Mouse (Mus musculus) heart, embryonic 12.5 days (tissue): ENCODE data around the gene Angpt4. TPM values are rescaled to one million over a fixed set of nuclear protein-coding genes. Genes with fewer than 3 reads are reported as not detected.

Source experiments
- ATAC-seq: fragments of 200-750 bp; cut with Nextera tagmentation; 2 replicates; pipeline ENCODE4 v1.8.0; 2017; ENCODE audit warnings: moderate TSS enrichment, moderate library complexity; ENCODE audit not compliant: insufficient number of reproducible peaks, low FRiP score
- H3K27ac ChIP-seq: fragments of 300-500 bp; sonication (generic); 2 replicates; pipeline ENCODE4 v1.5.1; 2016; ENCODE audit warnings: mild to moderate bottlenecking, moderate library complexity; ENCODE audit not compliant: poor library complexity, severe bottlenecking
- H3K27me3 ChIP-seq: fragments of 300-500 bp; sonication (generic); replicated peaks from 2 replicates; pipeline ENCODE4 v1.6.1; 2016; ENCODE audit warnings: mild to moderate bottlenecking, moderate library complexity
- H3K36me3 ChIP-seq: fragments of 300-500 bp; sonication (generic); 2 replicates; pipeline ENCODE4 v1.6.1; 2016; ENCODE audit warnings: mild to moderate bottlenecking, moderate library complexity
- H3K4me1 ChIP-seq: fragments of 300-500 bp; sonication (generic); replicated peaks from 2 replicates; pipeline ENCODE4 v1.6.1; 2016; ENCODE audit warnings: mild to moderate bottlenecking
- H3K4me2 ChIP-seq: fragments of 300-500 bp; sonication (generic); 2 replicates; pipeline ENCODE4 v1.6.1; 2016; ENCODE audit warnings: mild to moderate bottlenecking, moderate library complexity
- H3K4me3 ChIP-seq: fragments of 300-500 bp; sonication (generic); 2 replicates; pipeline ENCODE4 v1.5.1; 2016; ENCODE audit warnings: mild to moderate bottlenecking
- H3K9ac ChIP-seq: fragments of 300-500 bp; sonication (generic); 2 replicates; pipeline ENCODE4 v1.6.1; 2016; ENCODE audit warnings: mild to moderate bottlenecking, moderate library complexity
- H3K9me3 ChIP-seq: fragments of 300-500 bp; sonication (generic); replicated peaks from 2 replicates; pipeline ENCODE4 v1.6.1; 2016; ENCODE audit warnings: mild to moderate bottlenecking, moderate library complexity
- WGBS: fragments of 180-500 bp; shearing (Covaris S2); methylation state at CpG from one replicate; pipeline ENCODE4 v1.1.7; 2016; 5-methylcytosine and 5-hydroxymethylcytosine counted together
- polyA plus RNA-seq: library from polyadenylated mRNA; unstranded; fragments of >200 nt; fragmentation: Nextera tagmentation; extraction: Ambion mirVana; gene quantifications from 2 replicates; pipeline ENCODE4 v1.2.1, GENCODE M21; 2016

Angpt4 gene
- polyA plus RNA-seq, 1 experiment from 2014 or later, result 0.20 TPM

GRCm38 (mm10) chr2:151914120-151914519, 3.1 kb downstream of the Angpt4 start:
- Histone ChIP-seq H3K4me2 (no peak overlapping the region), H3K9me3 (no peaks in the 10 kb centered on the region), H3K27ac (no peak overlapping the region), H3K36me3 (no peaks in the 10 kb centered on the region), H3K4me1 (peaks cover 18% of the 10 kb centered on the region), H3K27me3 (peaks cover 20% of the 10 kb centered on the region), H3K4me3 (no peak overlapping the region), H3K9ac (no peak overlapping the region)
- WGBS, result 73% methylated on average over 5 of the region's 5 CpGs
- no peak for ATAC-seq

DNA sequence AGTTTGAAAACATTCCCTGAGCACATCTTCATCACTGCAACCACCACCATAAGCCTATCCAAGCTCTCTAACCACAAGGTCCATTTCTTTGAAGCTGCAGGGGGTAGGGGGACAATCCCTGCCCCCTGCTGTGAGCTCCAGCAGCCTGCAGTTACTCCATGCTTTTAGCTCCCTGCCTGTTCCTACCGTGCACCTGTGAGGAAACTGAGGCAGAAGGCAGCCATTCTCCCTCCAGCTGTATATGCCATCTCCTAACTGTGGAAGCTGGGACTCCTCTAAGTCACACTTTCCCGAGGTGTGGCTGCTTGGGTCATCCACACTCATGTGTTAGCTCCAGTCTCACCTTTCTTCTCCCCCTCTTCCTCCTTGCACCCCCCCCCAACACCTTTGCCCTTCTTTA, 4.1 kb downstream of the Angpt4 start:
- ATAC-seq, result no peak
- H3K4me1 ChIP-seq, result peaks cover 24% of the 10 kb centered on the region
- no peaks in the 10 kb centered on the region for H3K36me3 ChIP-seq
- no peak overlapping the region for H3K4me3 ChIP-seq
- no peak overlapping the region for H3K4me2 ChIP-seq
- no peak overlapping the region for H3K9ac ChIP-seq
- no peak overlapping the region for H3K27ac ChIP-seq
- no peaks in the 10 kb centered on the region for H3K9me3 ChIP-seq
- 21% methylated on average over 2 of the region's 2 CpGs for WGBS
- peaks cover 20% of the 10 kb centered on the region for H3K27me3 ChIP-seq

- peaks cover 20% of the 10 kb centered on the region for H3K27me3 ChIP-seq
- H3K4me1 ChIP-seq, result peaks cover 15% of the 10 kb centered on the region
- no peak overlapping the region for H3K9ac ChIP-seq
- H3K4me2 ChIP-seq, result no peak overlapping the region
- H3K4me3 ChIP-seq, result no peak overlapping the region
- WGBS, result 69% methylated on average over 13 of the region's 13 CpGs
- H3K9me3 ChIP-seq, result no peaks in the 10 kb centered on the region
- H3K27ac ChIP-seq, result no peak overlapping the region
- ATAC-seq, result no peak
- H3K36me3 ChIP-seq, result no peaks in the 10 kb centered on the region
Measured at GRCm38 (mm10) chr2:151916061-151916831, 5.2 kb downstream of the Angpt4 start.

DNA sequence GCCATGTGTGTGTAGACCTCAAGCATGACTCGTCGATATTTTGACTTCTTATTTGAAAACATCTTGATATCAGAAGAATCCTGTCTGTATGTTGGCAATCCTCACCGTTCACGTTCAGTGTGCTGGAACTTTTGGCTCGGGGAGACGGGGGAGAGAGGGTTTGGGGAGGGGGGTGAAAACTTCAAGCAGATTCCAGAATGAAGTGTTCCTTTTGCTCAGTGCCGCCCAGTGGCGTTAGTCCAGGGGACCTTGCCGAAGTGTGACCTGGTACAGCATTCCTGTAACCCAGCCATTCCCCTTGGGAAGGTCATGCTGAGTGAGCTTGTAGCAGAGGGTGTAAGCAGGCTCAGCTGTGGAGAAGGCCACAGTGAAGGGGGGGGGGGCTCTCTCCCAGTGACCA, 8.1 kb downstream of the Angpt4 start:
- 43% methylated on average over 9 of the region's 9 CpGs for WGBS
- H3K27ac ChIP-seq, result no peak overlapping the region
- ATAC-seq, result no peak

DNA sequence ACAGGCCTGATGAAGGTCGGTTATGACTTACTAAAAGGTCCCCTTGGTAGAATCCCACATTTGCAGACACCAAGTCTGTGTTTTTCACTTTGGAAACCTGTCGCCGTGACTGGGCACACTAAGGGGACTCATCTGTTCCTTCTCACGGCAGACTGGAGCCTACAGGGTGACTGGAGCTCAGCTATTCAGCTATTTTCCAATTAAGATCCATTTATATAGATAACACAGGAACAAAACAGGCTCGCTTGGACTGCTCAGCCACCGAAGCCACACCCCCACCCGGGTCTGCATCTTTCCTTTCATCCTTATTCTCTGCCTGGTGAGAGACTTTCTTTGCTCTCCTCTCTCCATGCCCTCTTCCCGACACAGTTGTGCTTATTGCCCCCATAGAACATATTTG, 10.1 kb downstream of the Angpt4 start:
- Histone ChIP-seq H3K4me2 (no peak overlapping the region), H3K27me3 (peaks cover under 1% of the 10 kb centered on the region), H3K9ac (no peak overlapping the region), H3K27ac (no peak overlapping the region), H3K36me3 (no peaks in the 10 kb centered on the region), H3K4me1 (peaks cover 9% of the 10 kb centered on the region), H3K4me3 (no peak overlapping the region), H3K9me3 (no peaks in the 10 kb centered on the region)
- ATAC-seq, result no peak
- 65% methylated on average over 8 of the region's 8 CpGs for WGBS

More for the DNA sequence above, 8.1 kb downstream of the Angpt4 start:
- Histone ChIP-seq H3K9ac (no peak overlapping the region), H3K4me1 (peaks cover 12% of the 10 kb centered on the region), H3K27me3 (peaks cover 17% of the 10 kb centered on the region), H3K36me3 (no peaks in the 10 kb centered on the region), H3K4me2 (no peak overlapping the region), H3K9me3 (no peaks in the 10 kb centered on the region), H3K4me3 (no peak overlapping the region)

DNA sequence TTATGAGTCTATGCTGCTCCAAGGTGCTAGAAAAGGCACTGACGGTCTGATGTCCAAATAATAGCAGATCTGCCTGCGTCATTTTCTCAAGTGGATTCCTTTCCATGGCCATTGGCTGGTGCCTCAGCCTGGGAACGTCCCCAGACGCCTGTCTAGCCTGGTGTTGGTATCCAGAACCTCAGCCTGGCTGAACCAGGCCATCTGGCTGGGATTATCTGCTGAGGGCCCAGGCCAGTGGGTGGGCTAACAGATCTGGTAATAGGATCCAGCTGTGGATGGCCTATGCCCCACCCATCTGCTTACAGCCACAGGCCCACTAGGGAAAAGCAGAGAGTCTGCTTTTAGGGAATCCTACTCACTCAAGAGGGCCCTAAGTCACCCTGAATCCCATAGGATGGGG, 10.6 kb downstream of the Angpt4 start:
- H3K36me3 ChIP-seq, result no peaks in the 10 kb centered on the region
- 36% methylated on average over 4 of the region's 4 CpGs for WGBS
- H3K9ac ChIP-seq, result no peak overlapping the region
- ATAC-seq, result no peak
- no peak overlapping the region for H3K4me2 ChIP-seq
- no peak overlapping the region for H3K27ac ChIP-seq
- peaks cover 9% of the 10 kb centered on the region for H3K4me1 ChIP-seq
- H3K4me3 ChIP-seq, result no peak overlapping the region
- no peaks in the 10 kb centered on the region for H3K9me3 ChIP-seq
- no peaks in the 10 kb centered on the region; the same call in 1 of the 2 replicates for H3K27me3 ChIP-seq

DNA sequence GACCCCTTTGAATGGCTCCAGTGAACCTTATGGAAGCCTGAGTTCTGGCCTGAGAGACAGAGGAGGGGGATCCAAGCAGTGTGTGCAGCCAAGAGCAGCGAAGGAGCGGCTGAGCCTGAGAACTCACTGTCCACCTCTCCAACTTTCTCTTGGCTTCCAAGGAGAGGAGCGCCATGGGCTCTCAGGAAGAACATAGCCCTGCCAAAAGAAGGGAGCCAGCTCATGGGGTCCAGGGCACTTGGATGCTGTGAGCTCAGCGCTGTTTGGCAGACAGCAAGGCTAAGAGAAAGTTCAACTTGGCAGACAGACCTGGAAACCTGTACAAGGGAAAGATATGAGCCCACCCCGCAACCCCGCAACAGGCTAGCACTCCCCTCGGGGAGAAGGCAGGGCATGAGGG, 13.3 kb downstream of the Angpt4 start:
- Histone ChIP-seq H3K27me3 (no peaks in the 10 kb centered on the region; the same call in 1 of the 2 replicates), H3K27ac (no peak overlapping the region), H3K4me3 (no peak overlapping the region), H3K36me3 (no peaks in the 10 kb centered on the region), H3K9ac (no peak overlapping the region), H3K4me1 (peaks cover 5% of the 10 kb centered on the region), H3K9me3 (no peaks in the 10 kb centered on the region), H3K4me2 (no peak overlapping the region)
- ATAC-seq, result no peak
- 77% methylated on average over 7 of the region's 7 CpGs for WGBS

- Histone ChIP-seq H3K4me3 (no peak overlapping the region), H3K4me2 (no peak overlapping the region), H3K9me3 (no peaks in the 10 kb centered on the region), H3K36me3 (no peaks in the 10 kb centered on the region), H3K9ac (no peak overlapping the region), H3K4me1 (no peaks in the 10 kb centered on the region), H3K27ac (no peak overlapping the region), H3K27me3 (no peaks in the 10 kb centered on the region; the same call in 1 of the 2 replicates)
- 57% methylated on average over 4 of the region's 4 CpGs for WGBS
- ATAC-seq, result no peak
Measured at GRCm38 (mm10) chr2:151925715-151926114, 14.7 kb downstream of the Angpt4 start.

DNA sequence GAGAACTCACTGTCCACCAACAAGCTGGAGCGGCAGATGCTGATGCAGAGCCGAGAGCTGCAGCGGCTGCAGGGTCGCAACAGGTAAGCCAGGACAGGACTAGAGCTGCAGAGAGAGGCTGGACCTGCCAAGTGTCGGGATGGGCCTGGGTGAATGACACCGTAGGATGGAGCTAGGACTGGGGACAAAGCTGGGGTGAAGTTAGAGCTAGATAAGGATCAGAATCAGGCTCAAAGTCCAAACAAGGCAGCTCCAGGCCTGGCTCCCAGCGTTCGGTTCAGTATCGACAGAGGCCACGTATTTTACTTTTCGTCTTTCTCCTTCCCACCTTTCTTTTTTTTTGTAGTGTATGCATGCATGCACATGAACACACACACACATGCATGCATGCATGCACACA, 16.1 kb downstream of the Angpt4 start:
- Histone ChIP-seq H3K4me1 (no peaks in the 10 kb centered on the region), H3K9ac (no peak overlapping the region), H3K27me3 (no peaks in the 10 kb centered on the region; the same call in 1 of the 2 replicates), H3K4me2 (no peak overlapping the region), H3K27ac (no peak overlapping the region), H3K9me3 (no peaks in the 10 kb centered on the region), H3K4me3 (no peak overlapping the region), H3K36me3 (no peaks in the 10 kb centered on the region)
- 81% methylated on average over 11 of the region's 11 CpGs for WGBS
- no peak for ATAC-seq

GRCm38 (mm10) chr2:151930389-151931074, 19.5 kb downstream of the Angpt4 start:
- no peak overlapping the region for H3K4me3 ChIP-seq
- H3K27me3 ChIP-seq, result no peaks in the 10 kb centered on the region
- no peak overlapping the region for H3K9ac ChIP-seq
- H3K27ac ChIP-seq, result no peak overlapping the region
- no peaks in the 10 kb centered on the region for H3K36me3 ChIP-seq
- H3K4me2 ChIP-seq, result no peak overlapping the region
- no peaks in the 10 kb centered on the region for H3K9me3 ChIP-seq
- no peak for ATAC-seq
- 32% methylated on average over 7 of the region's 7 CpGs for WGBS
- H3K4me1 ChIP-seq, result no peaks in the 10 kb centered on the region

DNA sequence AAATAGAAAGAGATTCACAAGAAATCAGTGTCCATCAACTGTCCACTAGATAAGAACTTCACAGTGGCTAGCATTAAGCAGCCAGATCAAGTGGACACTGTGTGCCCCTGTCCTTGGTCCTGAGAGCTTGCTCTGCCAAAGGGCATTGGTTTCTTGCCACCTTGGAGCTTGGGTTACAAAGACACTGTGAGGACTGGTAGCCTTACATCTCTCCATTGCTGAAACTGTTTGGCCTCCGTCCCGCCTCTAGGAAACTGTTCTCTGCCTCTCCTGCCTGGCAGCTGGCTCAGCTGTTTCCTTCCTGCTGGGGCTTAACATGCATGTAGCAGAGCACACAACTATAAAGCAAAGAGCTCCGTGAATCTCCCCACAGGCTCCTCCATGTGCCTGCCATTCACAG, 26.9 kb downstream of the Angpt4 start:
- no peak overlapping the region for H3K4me3 ChIP-seq
- H3K36me3 ChIP-seq, result no peaks in the 10 kb centered on the region
- no peak overlapping the region for H3K4me2 ChIP-seq
- H3K9me3 ChIP-seq, result no peaks in the 10 kb centered on the region
- no peak overlapping the region for H3K27ac ChIP-seq
- 61% methylated on average over 3 of the region's 3 CpGs for WGBS
- ATAC-seq, result no peak
- peaks cover 19% of the 10 kb centered on the region for H3K27me3 ChIP-seq
- H3K9ac ChIP-seq, result no peak overlapping the region
- no peaks in the 10 kb centered on the region for H3K4me1 ChIP-seq
